Mouse (Mus musculus) retina, postnatal 1 day (tissue): Measurements from ENCODE around the gene Frmd8.
A peak's percentile ranks its signal among the peaks of the same experiment; 100 is the strongest.

Source experiments
- DNase-seq: peaks from one replicate; pipeline ENCODE4 v3.0.0-alpha.2; 2012

Frmd8 gene

DNA sequence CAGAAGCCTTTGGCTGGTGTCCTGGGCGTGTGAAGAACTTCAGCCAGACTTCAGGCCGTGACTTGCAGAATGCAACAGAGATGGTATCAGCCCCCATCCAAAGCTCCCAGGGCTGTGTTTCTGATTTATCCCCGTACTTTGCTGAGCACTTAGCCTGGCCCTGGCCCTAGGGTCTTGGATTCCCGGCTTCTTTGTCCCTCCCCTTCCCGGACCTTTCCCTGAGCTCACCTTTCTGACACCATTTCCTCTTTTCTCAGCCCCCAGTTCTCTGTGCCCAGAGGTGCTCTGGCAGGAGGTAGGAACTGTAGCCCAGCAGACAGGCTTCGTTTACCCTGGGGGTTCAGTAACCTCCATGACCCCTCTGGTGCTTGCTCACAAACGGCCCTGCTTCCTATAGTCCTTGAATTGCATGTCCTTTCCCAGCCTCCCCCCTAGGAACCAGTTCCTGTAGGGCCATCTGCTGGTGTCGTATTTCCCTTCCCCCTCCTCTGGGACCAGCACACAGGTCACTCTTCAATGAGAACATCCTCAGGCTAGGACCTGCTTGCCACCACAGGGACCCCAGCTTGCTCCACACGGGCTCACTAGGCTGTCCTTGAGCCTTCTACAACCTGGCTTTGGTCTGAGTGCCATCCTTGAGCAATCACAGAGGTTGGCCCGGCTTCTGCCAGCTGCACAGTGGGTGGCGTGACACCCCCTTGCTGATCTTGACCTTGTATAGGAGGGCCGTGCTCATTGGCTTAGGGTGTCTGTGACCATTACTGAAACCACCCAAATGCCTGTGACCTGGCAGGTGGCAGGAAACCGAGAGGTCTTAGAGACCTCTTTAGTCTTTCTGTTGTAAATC lies 26.0 kb downstream of the Frmd8 start:
- DNase-seq: peak; percentile 41

- peak; percentile 38 for DNase-seq
Observed at GRCm38 (mm10) chr19:5848032-5848825, 26.8 kb downstream of the Frmd8 start.

GRCm38 (mm10) chr19:5847306-5847796 lies 27.7 kb downstream of the Frmd8 start:
- DNase-seq: peak; percentile 27

DNA sequence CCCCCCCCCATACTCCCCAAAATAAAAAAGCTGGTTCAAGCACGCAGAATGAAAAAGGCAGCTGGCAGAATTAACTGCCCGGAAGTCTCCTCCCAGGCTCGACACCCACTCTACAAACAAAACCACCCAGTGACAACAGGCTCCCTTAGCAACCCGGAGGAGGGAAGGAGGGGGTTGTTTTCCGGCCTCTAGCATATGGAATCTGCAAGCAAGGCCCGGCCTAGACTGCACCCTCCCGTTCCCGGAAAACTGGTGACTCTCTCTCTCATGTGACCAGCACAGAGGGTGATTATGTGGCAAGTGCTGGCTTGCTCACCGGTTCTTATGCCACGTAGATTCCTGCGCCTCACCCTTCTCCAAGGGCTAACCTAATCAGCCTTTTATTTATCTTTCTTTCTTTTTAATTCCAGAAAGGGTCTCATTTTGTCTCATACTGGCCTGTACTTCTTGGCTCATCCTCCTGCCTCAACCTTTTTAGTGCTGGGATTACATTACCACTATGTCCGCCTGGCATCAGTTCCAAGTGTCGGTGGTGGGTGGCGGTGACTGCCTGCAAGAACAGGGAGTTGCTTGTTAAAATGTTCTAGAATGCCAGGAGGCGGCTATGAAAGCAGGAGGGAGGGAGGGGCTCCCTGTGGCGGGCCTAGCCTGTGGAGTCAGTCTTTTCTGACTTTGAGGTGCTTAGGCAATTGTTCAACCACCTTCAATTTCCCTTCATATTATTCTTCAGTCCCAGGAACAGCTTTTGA lies 28.3 kb downstream of the Frmd8 start:
- peak; percentile 98 for DNase-seq

DNA sequence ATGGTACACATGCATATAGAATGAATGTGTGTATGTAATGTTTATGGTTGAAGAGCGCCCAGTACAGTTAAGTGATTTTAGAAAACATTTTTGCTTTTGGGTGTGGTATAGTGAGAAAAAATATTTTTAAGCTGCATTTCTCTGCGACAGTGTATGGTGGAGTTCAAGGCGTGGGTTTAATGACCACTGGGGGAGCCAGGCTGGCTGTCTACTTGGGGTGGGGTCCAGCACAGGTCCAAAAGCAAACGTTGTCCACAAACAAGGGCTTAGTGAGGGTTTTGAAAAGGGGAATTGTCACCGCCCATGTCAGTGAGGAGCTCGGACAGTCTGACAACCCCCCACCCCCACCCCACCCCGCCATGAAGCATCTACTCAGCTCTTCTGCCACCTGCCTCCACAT lies 28.9 kb downstream of the Frmd8 start:
- no peak for DNase-seq

DNA sequence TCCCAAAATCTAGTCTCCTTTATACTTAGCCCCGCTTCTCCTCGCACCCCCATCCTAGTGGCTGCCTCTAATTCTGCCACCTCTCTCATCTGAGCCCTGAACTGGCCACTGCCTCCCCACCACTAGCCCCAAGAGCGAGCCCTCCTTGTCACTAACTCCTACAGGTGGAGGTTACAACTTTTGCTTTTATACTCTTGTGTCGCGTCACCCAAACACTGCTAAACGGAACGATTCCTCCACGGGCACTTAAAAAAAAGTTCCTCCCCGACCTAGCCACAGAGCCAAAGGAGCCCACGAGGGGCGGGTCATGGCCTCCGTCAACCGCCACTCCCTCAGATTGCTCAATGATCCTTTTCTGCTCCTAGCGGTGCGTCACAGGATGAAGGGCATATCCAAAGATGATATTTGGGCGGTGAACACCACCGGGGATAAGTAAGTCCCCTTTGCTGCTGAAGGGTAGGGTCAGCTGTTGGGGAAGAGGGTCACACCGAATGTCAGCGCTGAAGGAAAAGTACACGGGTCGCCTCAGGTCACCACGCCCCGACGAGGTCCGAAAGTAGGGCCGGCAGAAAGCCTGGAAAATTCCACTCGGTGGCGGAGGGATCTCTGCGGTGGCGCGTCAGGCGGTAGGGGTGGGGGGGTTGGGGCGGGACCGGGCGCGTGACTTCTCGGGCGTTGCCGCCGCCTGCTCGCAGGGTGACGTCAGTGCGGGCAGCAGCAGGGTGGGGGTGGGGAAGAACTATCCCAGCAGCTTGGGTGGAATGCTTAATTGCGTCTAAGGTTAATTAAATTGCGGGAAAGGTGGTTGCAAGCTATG lies 29.5 kb downstream of the Frmd8 start:
- DNase-seq: peak; percentile 97

GRCm38 (mm10) chr19:5844831-5845318 lies 30.2 kb downstream of the Frmd8 start:
- no peak for DNase-seq

DNA sequence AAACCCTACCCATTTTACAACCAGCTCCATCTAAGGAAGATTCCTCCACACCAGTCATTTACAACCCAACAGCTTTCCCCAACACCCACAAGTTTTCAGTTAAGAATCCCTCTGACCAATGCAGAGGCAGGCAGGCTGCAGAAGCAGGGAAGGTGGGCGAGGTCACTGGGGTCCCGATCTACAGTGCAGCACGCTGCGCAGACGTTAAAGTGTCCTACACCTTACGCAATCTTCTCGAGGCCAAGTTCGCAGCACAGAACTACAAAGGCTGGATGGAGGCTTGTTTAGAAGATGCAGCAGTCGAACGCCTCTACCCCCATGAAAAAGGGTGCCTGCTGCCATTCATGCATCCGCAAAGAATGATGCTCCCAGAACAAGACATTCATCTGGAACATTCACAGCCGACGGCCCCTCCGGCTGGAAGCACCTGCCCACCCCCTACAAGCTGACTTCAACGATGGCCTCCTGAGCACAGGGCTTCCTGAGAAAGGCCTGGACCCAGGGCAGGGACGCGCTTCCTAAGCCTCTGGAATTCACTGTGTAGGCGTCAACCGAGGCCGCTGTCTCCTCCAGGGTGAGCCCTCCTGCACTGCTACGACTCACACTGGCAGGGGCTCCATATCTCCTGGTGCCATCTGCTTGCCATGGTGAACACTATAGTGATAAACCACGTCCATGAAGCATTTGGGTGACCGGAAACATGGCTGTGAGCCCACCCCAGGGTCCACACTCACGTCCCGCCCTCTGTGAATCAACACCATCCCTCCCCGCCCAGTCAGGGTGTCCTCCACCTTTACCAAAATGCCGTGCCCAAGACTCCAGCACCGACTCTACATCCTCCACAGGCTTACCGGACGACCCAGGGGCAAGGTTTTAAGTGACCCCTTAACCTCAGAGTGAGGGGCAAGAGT lies 31.0 kb downstream of the Frmd8 start:
- no peak for DNase-seq

DNA sequence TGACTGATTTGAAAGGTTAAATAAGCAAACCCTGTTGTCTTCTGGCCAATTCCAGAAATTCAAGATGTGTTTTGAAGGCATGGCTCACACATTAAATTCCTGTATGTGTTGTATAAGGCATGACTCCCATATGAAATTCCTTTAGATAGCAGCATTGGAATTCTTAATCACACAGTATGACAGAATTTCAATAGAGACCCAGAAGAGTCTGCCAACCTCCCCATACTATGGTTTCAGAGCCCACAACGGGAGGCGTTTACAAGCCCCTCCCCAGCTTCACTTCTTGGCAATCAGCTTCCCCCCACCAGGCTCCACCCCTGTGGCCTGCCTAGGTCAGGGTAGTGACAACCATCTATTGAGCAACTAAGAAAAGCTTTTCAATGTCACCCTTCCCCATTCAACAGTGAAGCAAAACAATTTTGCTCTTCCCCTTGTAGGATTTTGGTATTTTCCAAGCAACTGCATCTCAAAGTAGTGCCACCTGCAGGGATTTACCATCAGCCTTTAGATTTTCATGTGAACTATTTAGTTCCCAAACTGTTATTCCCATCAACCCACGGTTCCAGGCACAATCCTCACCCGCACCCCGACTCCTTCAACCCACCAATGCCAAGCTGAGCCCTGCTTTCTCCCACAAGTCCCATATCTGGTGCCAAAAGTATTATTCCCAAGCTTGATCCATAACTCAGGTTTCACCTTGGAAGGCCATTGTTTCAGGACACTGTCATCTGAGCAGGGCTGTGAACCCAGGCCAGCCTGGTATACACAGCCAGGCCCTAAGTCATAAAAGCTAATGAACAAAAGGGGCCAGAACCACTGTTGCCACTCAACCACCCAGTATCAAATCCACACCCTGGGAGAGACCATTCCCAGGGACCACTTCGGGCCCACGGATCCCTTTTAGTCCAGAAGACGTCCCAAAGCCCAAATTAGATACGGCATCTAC lies 32.0 kb downstream of the Frmd8 start:
- DNase-seq: no peak

GRCm38 (mm10) chr19:5841999-5842784 lies 32.9 kb downstream of the Frmd8 start:
- no peak for DNase-seq

DNA sequence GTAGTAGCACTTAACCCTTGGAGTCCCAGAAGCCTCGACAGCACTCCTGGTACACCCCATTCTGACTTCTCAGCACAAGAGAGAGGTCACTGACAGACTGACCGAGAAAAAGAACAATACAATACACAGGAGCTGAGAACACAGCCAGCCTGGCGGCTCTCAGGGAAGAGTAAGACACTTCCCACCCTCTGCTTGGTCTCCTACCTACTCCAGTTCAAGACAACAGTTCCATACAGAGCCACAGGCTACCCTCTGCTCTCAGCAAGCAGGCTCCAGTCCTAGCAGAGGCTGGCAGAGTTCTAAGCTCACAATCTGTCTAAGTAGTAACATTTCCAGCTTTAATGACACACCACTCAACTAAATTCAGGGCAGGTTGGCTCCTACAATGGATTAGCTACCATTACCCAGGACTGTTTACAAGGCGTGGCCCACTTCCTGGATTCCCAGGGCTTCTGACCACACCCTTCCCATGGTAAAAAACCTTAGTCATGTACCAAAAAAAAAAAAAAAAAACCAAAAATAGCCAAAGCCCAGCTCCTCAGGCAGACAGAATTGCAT lies 33.6 kb downstream of the Frmd8 start:
- no peak for DNase-seq

DNA sequence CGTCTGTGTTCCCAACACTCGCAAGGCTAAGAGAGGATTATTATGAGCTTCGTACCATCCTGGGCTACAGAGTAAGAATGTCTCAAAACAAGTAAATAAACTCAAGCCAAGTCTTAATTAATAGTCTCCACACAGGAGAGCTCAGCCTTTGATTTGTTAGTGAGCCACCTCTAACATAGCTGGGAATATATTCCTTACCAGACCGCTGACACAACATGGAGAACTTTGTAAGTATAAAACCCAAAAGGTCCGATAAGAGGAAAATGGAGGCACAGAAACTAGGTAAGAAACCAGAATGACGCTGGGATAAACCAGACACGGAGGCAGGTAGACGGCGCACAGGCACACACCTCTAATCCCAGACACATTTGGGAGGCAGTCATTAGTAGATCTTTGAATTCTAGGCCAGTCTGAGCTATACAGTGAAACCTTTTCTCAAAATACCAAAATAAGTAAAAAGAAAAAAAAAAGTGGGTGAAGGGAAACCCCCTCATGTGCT lies 34.1 kb downstream of the Frmd8 start:
- DNase-seq: no peak

DNA sequence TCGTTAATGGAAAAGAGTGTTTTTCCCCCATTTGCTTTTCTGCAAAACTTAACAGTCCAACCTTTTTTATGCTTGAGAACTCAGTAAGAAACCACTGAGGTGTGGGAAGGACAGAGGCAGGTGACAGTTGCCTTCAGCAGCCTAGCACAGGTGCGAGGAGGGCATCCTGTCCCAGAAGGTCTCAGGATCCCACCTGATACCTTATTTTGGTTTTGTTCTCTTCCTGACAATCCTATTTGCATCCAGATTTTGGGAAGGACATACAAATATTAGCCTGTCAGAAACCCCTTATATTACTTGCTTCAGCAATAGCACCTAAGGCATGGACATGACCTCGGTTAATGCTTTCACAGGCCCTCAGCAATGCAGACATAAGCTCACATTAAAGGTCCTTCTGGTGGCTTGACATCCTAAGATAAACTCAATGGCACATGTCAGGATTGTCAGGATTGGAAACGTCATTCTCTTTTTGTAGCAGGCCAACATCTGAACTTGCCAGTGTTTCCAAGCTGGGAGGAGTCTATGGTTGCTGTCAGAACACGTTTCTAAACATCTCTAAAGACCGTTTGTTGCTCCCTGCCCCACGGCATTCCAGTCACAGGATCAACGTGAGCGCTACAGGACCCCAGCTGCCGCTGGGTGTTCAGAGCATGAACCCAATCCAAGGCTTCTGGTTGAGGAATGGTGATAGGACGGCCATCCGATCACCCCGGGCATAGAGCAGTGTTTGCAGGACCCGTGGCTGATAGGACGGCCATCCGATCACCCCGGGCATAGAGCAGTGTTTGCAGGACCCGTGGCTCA lies 34.8 kb downstream of the Frmd8 start:
- no peak for DNase-seq

GRCm38 (mm10) chr19:5839317-5840085 lies 35.6 kb downstream of the Frmd8 start:
- no peak for DNase-seq

DNA sequence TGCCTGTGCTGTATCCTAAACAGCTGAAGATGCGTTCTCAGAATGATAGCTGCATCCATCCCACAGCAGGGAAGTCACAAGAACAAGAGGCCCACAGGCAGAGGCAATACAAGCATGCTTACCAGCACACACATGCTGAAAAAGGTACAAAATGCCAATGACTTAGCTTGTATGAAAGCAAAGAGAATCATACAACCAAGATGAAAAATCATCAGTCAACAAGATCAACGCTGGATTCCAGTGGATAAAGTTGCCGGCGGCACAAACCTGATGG lies 36.2 kb downstream of the Frmd8 start:
- no peak for DNase-seq

DNA sequence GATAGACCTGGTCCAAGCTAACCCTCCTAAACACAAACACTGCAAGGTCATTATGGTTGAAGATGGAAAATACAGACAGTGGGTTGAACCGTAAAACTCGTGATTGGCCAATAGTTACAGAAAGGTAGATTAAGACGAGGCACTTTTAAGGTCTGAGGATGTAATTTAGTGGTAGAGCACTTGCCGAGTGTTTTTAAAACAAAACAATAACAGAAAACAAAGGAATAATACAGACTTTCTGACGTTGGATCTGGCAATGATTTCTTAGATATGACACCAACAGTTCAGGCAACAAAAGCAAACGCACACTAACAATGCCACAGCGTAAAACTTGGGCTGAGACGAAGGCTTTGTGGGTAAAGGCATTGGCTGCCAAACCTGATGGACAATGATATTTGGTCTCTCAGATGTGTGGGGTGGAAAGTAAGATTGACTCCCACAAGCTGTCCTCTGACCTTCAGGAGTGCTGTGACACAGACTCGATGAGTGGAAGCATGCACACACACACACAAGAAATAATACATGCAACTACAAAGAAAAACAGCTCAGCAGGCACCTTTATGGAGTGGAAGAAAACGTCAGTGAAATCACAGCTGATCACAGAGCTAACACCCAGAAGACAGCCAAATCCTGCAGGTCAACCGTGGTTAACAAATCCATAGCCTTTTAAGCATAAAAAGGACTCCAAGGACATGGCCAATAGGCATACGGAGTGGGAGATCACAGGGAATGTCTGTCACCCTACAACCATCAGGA lies 36.8 kb downstream of the Frmd8 start:
- no peak for DNase-seq
